Mouse (Mus musculus): Measurements from ENCODE around the gene Tmem164.
"Not testable (repeated sequence)": the region's sequence is repeated elsewhere in the genome, so short reads cannot be mapped to it uniquely, and the experiment has no call there.

Gene Tmem164
- long read RNA-seq, experiment 1, full-length matches to known transcripts, result 1 of 14 reads
- long read RNA-seq, experiment 1, partial matches to known transcripts, result 3 of 14 reads
- long read RNA-seq, experiment 1, other reads (novel, unspliced or antisense), result 10 of 14 reads
- long read RNA-seq, experiment 2, full-length matches to known transcripts, result 2 of 29 reads
- long read RNA-seq, experiment 2, partial matches to known transcripts, result 9 of 29 reads
- long read RNA-seq, experiment 2, other reads (novel, unspliced or antisense), result 18 of 29 reads

GRCm38 (mm10) chrX:142681056-142681615, at the start of gene Tmem164:
Tmem164 (plus strand) TSS chrX:142681406.
- intact Hi-C loops (cut with DNase I), result loop anchor here (5.0 kb wide), 1 partner anchor 121 kb away; no protein-coding TSS in a partner anchor

DNA sequence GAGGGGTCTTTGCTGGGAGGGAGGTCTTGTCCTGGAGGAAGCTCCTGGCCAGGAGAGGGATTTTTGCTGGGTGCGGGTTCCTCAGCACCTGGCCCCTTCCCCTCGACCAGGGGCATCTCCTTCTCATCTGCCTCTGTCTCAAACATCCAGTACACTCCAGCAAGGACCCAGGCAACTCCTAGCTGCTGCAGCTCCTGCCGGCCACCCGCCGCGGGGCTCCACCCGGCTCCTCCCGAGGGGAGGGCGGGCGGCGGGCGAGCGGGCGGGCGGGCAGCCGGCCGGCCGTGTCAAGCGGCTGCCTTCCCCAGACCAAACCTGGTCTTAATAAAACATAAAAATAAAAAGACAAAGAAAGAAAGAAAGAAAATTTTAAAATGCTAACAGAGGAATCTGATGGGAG, 48.2 kb upstream of the Tmem164 start:
- intact Hi-C loops (cut with DNase I), result not testable (repeated sequence)

- intact Hi-C loops (cut with DNase I), result no loop called here
Observed at GRCm38 (mm10) chrX:142647202-142647601, 34.0 kb upstream of the Tmem164 start.

GRCm38 (mm10) chrX:142650117-142650764, 31.0 kb upstream of the Tmem164 start:
- intact Hi-C loops (cut with DNase I), result no loop called here

DNA sequence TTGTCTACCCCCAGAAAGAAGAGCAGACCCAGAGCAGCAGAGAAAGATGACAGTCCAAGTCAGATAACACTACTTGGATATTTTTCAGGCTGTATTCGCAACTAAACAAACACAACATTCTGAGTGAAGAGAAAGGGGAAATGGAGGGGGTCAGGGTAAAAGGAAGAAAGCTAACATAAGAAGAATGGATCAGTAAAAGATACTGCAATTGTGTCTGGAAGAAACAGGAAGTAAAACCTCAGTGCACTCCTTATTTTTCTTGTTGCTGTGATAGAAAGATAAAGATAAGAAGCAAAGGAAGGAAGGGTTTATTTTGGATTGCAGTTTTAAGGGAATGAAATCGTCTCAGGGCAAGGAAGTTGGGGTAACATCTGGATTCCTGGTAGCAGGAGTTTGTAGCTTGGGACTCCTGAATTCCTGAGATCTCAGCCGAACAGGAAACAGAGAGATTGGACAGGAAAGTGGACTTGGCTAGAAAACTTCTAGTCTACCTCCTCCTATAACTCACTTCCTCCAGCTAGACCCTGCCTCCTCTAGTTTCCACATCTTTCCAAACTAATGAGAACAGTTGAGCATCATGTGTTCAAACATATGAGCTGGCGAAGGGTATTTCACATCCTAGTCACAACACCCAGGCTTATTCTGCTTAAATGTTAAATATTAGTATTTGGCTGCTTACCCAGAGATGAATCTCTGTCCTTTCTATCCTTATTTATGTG, 16.3 kb upstream of the Tmem164 start:
- intact Hi-C loops (cut with DNase I), result no loop called here

GRCm38 (mm10) chrX:142665423-142665805, 15.8 kb upstream of the Tmem164 start:
- intact Hi-C loops (cut with DNase I), result no loop called here

DNA sequence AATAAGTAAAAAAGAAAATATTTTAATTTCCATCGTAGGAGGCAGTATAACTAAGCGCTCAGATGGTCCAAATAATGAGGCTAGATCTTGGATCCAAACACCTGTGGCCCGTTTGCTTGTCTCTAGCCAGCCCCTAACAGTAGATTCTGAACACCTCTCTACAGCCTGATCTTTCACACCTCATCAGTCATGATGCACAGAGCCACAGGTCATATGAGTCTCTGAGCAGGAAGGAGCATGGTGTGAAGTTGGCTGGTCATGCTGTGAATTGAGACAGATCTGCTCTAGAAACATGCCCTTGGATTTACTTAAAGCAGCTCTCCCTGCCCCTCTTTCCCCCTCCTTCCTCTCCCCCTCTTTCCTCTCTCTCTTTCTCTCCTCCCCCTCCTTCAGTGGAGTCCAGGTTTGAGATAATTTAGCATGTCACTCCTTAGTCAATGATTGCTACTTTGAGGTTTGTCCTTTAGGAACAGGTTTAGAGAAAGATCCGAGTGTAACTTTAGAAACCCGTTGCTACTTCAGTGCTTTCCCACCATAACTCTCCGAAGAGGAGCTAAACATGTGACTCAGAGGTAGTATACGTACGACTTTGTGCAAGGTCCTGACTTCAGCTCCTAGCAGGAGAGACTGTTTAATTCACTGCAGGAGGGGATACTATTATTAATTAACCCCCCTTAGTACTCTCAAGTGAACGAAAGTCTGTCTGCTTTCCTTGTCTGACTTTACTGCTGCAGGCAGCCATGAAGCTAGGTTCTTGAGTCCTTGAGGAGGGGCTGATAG, 11.7 kb upstream of the Tmem164 start:
- intact Hi-C loops (cut with DNase I), result loop anchor here (10.0 kb wide), 1 partner anchor 115 kb away; no protein-coding TSS in a partner anchor

GRCm38 (mm10) chrX:142670121-142670520, 11.1 kb upstream of the Tmem164 start:
- intact Hi-C loops (cut with DNase I), result loop anchor here (10.0 kb wide), 1 partner anchor 115 kb away; no protein-coding TSS in a partner anchor

DNA sequence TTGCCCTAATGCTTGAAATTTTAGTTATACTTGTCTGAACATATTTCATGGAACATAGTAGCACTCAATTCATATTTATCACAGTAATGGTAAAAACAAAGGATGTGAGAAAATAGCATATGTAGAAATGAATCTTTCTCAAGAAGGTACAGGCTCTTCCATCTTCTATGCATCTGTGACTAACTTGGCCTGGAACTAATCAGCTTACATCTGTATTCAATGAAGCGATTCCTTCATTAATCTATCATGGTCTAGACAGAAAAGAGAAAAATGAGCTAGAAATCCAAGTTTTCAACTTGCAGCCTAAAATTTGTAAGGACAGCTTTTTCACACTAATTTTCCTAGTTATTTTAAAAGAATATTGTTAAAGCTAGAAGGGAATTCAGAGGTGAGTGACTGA, 10.1 kb upstream of the Tmem164 start:
- intact Hi-C loops (cut with DNase I), result loop anchor here (10.0 kb wide), 1 partner anchor 116 kb away; no protein-coding TSS in a partner anchor

DNA sequence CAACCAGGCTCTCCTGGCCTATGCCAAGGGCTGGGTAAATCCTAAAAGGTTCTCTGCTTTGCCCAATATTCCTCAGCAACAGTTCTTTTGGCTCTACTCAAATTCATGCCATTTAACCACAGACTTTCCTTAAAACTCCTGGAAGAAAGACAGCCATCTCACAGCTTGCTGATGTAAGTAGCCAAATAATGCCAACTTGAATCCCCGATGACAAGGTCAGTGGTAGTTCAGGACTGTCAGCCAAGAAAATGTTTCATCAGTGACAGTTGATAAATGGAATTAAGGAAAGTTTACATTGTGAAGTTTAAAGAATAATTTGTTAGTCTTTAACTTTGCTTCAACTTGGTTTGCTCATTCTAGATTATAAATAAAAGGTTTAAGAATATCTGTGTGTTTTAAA, 8.5 kb upstream of the Tmem164 start:
- intact Hi-C loops (cut with DNase I), result loop anchor here (10.0 kb wide), 1 partner anchor 118 kb away; no protein-coding TSS in a partner anchor

GRCm38 (mm10) chrX:142677193-142677592, 4.0 kb upstream of the Tmem164 start:
- intact Hi-C loops (cut with DNase I), result loop anchor here (10.0 kb wide), 1 partner anchor 122 kb away; no protein-coding TSS in a partner anchor

DNA sequence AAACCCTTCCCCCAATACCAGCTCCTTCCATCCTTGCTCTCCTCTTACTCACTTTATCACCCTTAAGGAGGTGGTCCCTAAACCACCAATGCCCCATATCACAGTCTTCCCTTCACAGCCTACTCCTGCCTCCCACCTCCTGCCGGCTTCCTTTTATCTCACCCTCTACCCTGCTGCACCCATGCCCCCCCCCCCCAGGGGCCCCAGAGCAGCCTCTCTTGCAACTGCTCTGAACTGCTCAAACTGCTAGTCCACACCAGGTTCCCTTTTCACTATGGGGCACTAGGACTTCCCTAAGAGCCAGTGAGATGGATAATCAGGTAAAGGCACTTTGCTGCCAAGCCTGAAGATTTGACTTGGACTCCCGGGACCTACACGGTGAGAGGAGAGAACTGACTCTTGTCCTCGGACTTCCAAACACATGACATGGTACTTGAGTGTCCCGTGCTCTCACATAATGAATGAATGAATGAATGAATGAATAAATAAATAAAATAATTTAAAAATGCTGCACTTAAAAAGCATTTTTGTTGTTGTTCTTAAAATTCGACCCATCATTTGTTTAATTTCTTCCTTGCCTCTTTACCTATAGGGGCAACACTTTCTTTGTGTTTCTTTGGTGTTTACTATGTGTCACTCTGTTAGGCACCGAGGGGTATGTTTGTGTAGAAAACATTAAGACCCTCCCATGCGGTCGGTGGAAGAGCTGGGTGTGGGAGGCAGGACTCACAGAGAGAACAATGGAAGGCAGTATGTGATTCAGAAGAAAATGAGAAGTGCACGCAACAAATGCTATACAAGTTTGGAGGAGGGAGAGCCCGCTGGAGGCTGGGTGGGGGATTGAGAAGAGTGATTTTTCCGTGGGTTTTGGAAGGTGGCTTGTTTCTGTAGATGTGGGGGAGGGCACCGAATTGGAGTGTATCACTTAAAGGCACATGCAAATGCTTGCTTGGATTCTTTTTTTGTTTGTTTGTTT, 2.4 kb upstream of the Tmem164 start:
- intact Hi-C loops (cut with DNase I), result loop anchor here (10.0 kb wide), 1 partner anchor 124 kb away; no protein-coding TSS in a partner anchor

DNA sequence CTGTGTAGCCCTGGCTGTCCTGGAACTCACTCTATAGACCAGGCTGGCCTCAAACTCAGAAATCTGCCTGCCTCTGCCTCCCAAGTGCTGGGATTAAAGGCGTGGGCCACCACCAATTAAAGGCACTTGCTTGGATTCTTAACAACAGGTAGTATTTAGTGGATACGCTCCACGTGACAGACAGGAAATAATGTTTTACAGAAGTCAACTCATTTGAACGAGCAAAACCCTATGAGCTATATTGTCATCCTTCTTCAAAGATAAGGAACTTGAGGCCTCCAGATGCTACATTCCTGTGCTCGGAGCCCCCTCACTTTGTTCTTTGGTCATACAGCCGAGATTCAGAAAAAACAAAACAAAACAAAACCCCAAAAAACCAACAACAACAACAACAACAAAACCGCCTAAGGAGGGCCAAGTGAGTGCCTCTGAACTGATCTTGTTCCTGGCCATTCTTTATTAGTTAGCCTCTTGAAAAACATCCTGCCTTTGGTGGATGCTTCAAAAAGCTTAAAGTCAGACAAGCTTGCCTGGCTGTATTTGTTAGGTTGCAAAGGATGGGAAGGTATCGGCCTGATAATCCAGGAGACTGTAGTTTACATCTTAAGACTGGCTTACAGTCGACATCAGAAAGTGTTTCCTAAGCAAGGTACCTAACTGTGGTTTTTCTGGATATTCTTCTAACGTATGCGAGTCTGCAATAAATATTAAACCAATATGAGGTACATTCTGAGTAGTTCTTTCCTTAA, 1.5 kb upstream of the Tmem164 start:
- intact Hi-C loops (cut with DNase I), result loop anchor here (5.0 to 10.0 kb wide), 2 partner anchors 123 to 125 kb away; no protein-coding TSS in a partner anchor

- intact Hi-C loops (cut with DNase I), result loop anchor here (5.0 kb wide), 1 partner anchor 122 kb away; no protein-coding TSS in a partner anchor
Observed at GRCm38 (mm10) chrX:142680391-142681055, 683 bp upstream of the Tmem164 start.

DNA sequence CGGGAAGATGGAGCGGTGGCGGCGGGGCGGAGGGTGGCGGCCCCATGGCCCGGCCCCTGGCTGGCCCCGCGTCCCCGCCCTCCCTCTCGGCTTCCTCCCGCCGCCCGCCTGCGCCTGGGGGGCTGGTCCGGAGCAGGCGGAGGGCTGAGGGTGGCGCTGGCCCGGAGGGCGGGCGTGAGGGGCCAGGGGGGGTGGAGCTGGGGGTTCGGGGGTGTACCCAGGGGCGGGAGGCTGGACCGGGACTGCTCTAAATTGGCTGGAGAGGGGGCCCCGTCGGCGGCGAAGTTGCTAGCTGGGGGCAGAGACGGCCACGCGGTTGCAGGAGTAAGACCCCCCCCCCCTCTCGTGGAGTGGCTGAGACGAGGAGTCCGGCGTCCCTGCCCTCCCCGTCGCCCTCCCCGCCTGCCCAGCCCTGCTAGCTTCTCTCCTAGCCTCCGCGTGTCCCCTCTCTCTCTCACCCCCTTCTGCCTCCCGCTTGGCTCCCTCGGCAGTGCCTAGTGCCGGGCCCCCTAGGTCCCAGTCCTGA, 473 bp downstream of the Tmem164 start:
- intact Hi-C loops (cut with DNase I), result loop anchor here (5.0 kb wide), 1 partner anchor 121 kb away; no protein-coding TSS in a partner anchor

- intact Hi-C loops (cut with DNase I), result loop anchor here (5.0 kb wide), 1 partner anchor 120 kb away; no protein-coding TSS in a partner anchor
Observed at GRCm38 (mm10) chrX:142682176-142682820, 1.1 kb downstream of the Tmem164 start.

GRCm38 (mm10) chrX:142682990-142683389, 1.8 kb downstream of the Tmem164 start:
- intact Hi-C loops (cut with DNase I), result loop anchor here (5.0 kb wide), 1 partner anchor 119 kb away; no protein-coding TSS in a partner anchor
